Mouse (Mus musculus): ENCODE measurements at regions not wholly inside any gene's neighbourhood (a gene's known extent, or its start where the extent isn't known, plus 50 kb on each side); places are given as distances from the start of the nearest gene placed in this dataset.

GRCm38 (mm10) chr7:72905891-72906290, 469.4 kb upstream of the Rgma start:
- ATAC-seq = no peak
- Histone ChIP-seq H3K27ac (ENCODE audit: low read length) (no peak overlapping the region), H3K9ac (replicated peaks; ENCODE audit: low read depth) (no peak overlapping the region), H3K9me3 (ENCODE audit: low read length) (no peaks in the 10 kb centered on the region), H3K27me3 (replicated peaks; ENCODE audit: insufficient read depth, low read length) (no peaks in the 10 kb centered on the region), H3K4me3 (ENCODE audit: low read depth, low read length) (no peak overlapping the region), H3K4me2 (replicated peaks; ENCODE audit: low read depth, low read length) (no peak overlapping the region), H3K36me3 (ENCODE audit: insufficient read depth, low read length) (no peaks in the 10 kb centered on the region), H3K4me1 (ENCODE audit: insufficient read depth, low read depth, low read length) (no peaks in the 10 kb centered on the region)
- WGBS = 52% methylated on average over 2 of the region's 2 CpGs
- TF ChIP-seq CTCF (IDR thresholded peaks at IDR 0.05) = no peak
- TF ChIP-seq EP300 (IDR thresholded peaks at IDR 0.05) = no peak
- DNase-seq (ENCODE audit: low spot score) = no peak

- DNase-seq (ENCODE audit: low spot score) (no peak), ATAC-seq (no peak)
- Histone ChIP-seq H3K27me3 (replicated peaks; ENCODE audit: insufficient read depth, low read length) (no peaks in the 10 kb centered on the region), H3K9me3 (ENCODE audit: low read length) (no peaks in the 10 kb centered on the region), H3K36me3 (ENCODE audit: insufficient read depth, low read length) (no peaks in the 10 kb centered on the region), H3K4me1 (ENCODE audit: insufficient read depth, low read depth, low read length) (no peaks in the 10 kb centered on the region), H3K4me3 (ENCODE audit: low read depth, low read length) (no peak overlapping the region), H3K27ac (ENCODE audit: low read length) (no peak overlapping the region), H3K4me2 (replicated peaks; ENCODE audit: low read depth, low read length) (no peak overlapping the region), H3K9ac (replicated peaks; ENCODE audit: low read depth) (no peak overlapping the region)
- 82% methylated on average over 4 of the region's 4 CpGs for WGBS
- TF ChIP-seq CTCF (IDR thresholded peaks at IDR 0.05) = no peak
Measured at GRCm38 (mm10) chr7:72906536-72906935, 468.8 kb upstream of the Rgma start.

- H3K4me2 ChIP-seq (replicated peaks; ENCODE audit: low read depth, low read length) = no peak overlapping the region
- WGBS = 65% methylated on average over 20 of the region's 20 CpGs
- ATAC-seq = no peak
- TF ChIP-seq CTCF (IDR thresholded peaks at IDR 0.05) = no peak
- TF ChIP-seq EP300 (IDR thresholded peaks at IDR 0.05) = no peak
- H3K9me3 ChIP-seq (ENCODE audit: low read length) = no peaks in the 10 kb centered on the region
- H3K27ac ChIP-seq (ENCODE audit: low read length) = no peak overlapping the region
- H3K4me1 ChIP-seq (ENCODE audit: insufficient read depth, low read depth, low read length) = no peaks in the 10 kb centered on the region
- H3K9ac ChIP-seq (replicated peaks; ENCODE audit: low read depth) = no peak overlapping the region
- H3K4me3 ChIP-seq (ENCODE audit: low read depth, low read length) = no peak overlapping the region
- peak; percentile 36 for DNase-seq (ENCODE audit: low spot score)
- H3K36me3 ChIP-seq (ENCODE audit: insufficient read depth, low read length) = no peaks in the 10 kb centered on the region
- H3K27me3 ChIP-seq (replicated peaks; ENCODE audit: insufficient read depth, low read length) = no peaks in the 10 kb centered on the region
Measured at GRCm38 (mm10) chr7:72926772-72927380, 448.4 kb upstream of the Rgma start.

- H3K36me3 ChIP-seq (ENCODE audit: insufficient read depth, low read length) = no peaks in the 10 kb centered on the region
- H3K4me2 ChIP-seq (replicated peaks; ENCODE audit: low read depth, low read length) = no peak overlapping the region
- DNase-seq (ENCODE audit: low spot score) (peak; percentile 49), ATAC-seq (no peak; the same call in 1 of the 2 replicates)
- H3K4me1 ChIP-seq (ENCODE audit: insufficient read depth, low read depth, low read length) = no peaks in the 10 kb centered on the region
- no peak for TF ChIP-seq EP300 (IDR thresholded peaks at IDR 0.05)
- no peak for TF ChIP-seq CTCF (IDR thresholded peaks at IDR 0.05)
- no peaks in the 10 kb centered on the region for H3K9me3 ChIP-seq (ENCODE audit: low read length)
- no peaks in the 10 kb centered on the region for H3K27me3 ChIP-seq (replicated peaks; ENCODE audit: insufficient read depth, low read length)
- H3K27ac ChIP-seq (ENCODE audit: low read length) = no peak overlapping the region
- no peak overlapping the region for H3K4me3 ChIP-seq (ENCODE audit: low read depth, low read length)
- whole genome bisulfite sequencing = 34% methylated on average over 2 of the region's 2 CpGs
- H3K9ac ChIP-seq (replicated peaks; ENCODE audit: low read depth) = no peak overlapping the region
Measured at GRCm38 (mm10) chr7:72938842-72939241, 436.5 kb upstream of the Rgma start.

GRCm38 (mm10) chr7:72947531-72947930, 427.8 kb upstream of the Rgma start:
- H3K27me3 ChIP-seq (replicated peaks; ENCODE audit: insufficient read depth, low read length) = no peaks in the 10 kb centered on the region
- ATAC-seq (no peak), DNase-seq (ENCODE audit: low spot score) (no peak)
- no peak overlapping the region for H3K27ac ChIP-seq (ENCODE audit: low read length)
- H3K36me3 ChIP-seq (ENCODE audit: insufficient read depth, low read length) = no peaks in the 10 kb centered on the region
- H3K4me3 ChIP-seq (ENCODE audit: low read depth, low read length) = no peak overlapping the region
- TF ChIP-seq CTCF (IDR thresholded peaks at IDR 0.05) (no peak), EP300 (IDR thresholded peaks at IDR 0.05) (no peak)
- H3K4me2 ChIP-seq (replicated peaks; ENCODE audit: low read depth, low read length) = no peak overlapping the region
- H3K4me1 ChIP-seq (ENCODE audit: insufficient read depth, low read depth, low read length) = no peaks in the 10 kb centered on the region
- H3K9ac ChIP-seq (replicated peaks; ENCODE audit: low read depth) = no peak overlapping the region
- 58% methylated on average over 1 of the region's 1 CpGs for WGBS
- no peaks in the 10 kb centered on the region for H3K9me3 ChIP-seq (ENCODE audit: low read length)

- no peak for ATAC-seq
- DNase-seq (ENCODE audit: low spot score) = no peak
- no peak overlapping the region for H3K27ac ChIP-seq (ENCODE audit: low read length)
- no peaks in the 10 kb centered on the region for H3K27me3 ChIP-seq (replicated peaks; ENCODE audit: insufficient read depth, low read length)
- no peak overlapping the region for H3K9ac ChIP-seq (replicated peaks; ENCODE audit: low read depth)
- no peaks in the 10 kb centered on the region for H3K9me3 ChIP-seq (ENCODE audit: low read length)
- TF ChIP-seq CTCF (IDR thresholded peaks at IDR 0.05) (no peak), EP300 (IDR thresholded peaks at IDR 0.05) (no peak)
- H3K4me1 ChIP-seq (ENCODE audit: insufficient read depth, low read depth, low read length) = no peaks in the 10 kb centered on the region
- no peak overlapping the region for H3K4me3 ChIP-seq (ENCODE audit: low read depth, low read length)
- 44% methylated on average over 5 of the region's 5 CpGs for WGBS
- no peak overlapping the region for H3K4me2 ChIP-seq (replicated peaks; ENCODE audit: low read depth, low read length)
- no peaks in the 10 kb centered on the region for H3K36me3 ChIP-seq (ENCODE audit: insufficient read depth, low read length)
Measured at GRCm38 (mm10) chr7:72948026-72948425, 427.3 kb upstream of the Rgma start.

- Histone ChIP-seq H3K9ac (replicated peaks; ENCODE audit: low read depth) (no peak overlapping the region), H3K4me3 (ENCODE audit: low read depth, low read length) (no peak overlapping the region), H3K4me1 (ENCODE audit: insufficient read depth, low read depth, low read length) (no peaks in the 10 kb centered on the region), H3K27me3 (replicated peaks; ENCODE audit: insufficient read depth, low read length) (no peaks in the 10 kb centered on the region), H3K9me3 (ENCODE audit: low read length) (no peaks in the 10 kb centered on the region), H3K36me3 (ENCODE audit: insufficient read depth, low read length) (no peaks in the 10 kb centered on the region), H3K27ac (ENCODE audit: low read length) (no peak overlapping the region), H3K4me2 (replicated peaks; ENCODE audit: low read depth, low read length) (no peak overlapping the region)
- no peak for ATAC-seq
- 35% methylated on average over 3 of the region's 3 CpGs for WGBS
- TF ChIP-seq EP300 (IDR thresholded peaks at IDR 0.05) (no peak), CTCF (IDR thresholded peaks at IDR 0.05) (no peak)
- no peak for DNase-seq (ENCODE audit: low spot score)
Measured at GRCm38 (mm10) chr7:72948666-72949065, 426.6 kb upstream of the Rgma start.
